Mouse (Mus musculus) midbrain, embryonic 10.5 days (tissue): ENCODE measurements at regions not wholly inside any gene's neighbourhood (a gene's known extent, or its start where the extent isn't known, plus 50 kb on each side); places are given as distances from the start of the nearest gene placed in this dataset.

Experiments
- DNase-seq: peaks from one replicate; pipeline ENCODE4 v3.0.0-alpha.2; 2017; ENCODE audit warnings: low spot score
- H3K27ac ChIP-seq: fragments of 300-500 bp; sonication (generic); replicated peaks from 2 replicates; pipeline ENCODE4 v1.5.1; 2016; ENCODE audit warnings: mild to moderate bottlenecking
- H3K27me3 ChIP-seq: fragments of 300-500 bp; sonication (generic); 2 replicates; pipeline ENCODE4 v1.6.1; 2016; ENCODE audit warnings: low read depth, mild to moderate bottlenecking; ENCODE audit not compliant: poor library complexity, severe bottlenecking
- H3K36me3 ChIP-seq: fragments of 300-500 bp; sonication (generic); 2 replicates; pipeline ENCODE4 v1.6.1; 2016; ENCODE audit warnings: mild to moderate bottlenecking, moderate library complexity
- H3K4me1 ChIP-seq: fragments of 300-500 bp; sonication (generic); 2 replicates; pipeline ENCODE4 v1.6.1; 2016
- H3K4me3 ChIP-seq: fragments of 300-500 bp; sonication (generic); 2 replicates; pipeline ENCODE4 v1.5.1; 2016; ENCODE audit warnings: mild to moderate bottlenecking, moderate library complexity
- H3K9me3 ChIP-seq: fragments of 300-500 bp; sonication (generic); replicated peaks from 2 replicates; pipeline ENCODE4 v1.6.1; 2016; ENCODE audit warnings: mild to moderate bottlenecking
- WGBS: fragments of 180-500 bp; shearing (Covaris S2); methylation state at CpG from one replicate; pipeline ENCODE4 v1.1.7; 2016; 5-methylcytosine and 5-hydroxymethylcytosine counted together

GRCm38 (mm10) chr12:28380203-28380602 is 172.0 kb downstream of the Dcdc2c start:
- no peak overlapping the region for H3K4me3 ChIP-seq
- peaks cover 12% of the 10 kb centered on the region; the same call in 1 of the 2 replicates for H3K27me3 ChIP-seq
- peaks cover 27% of the 10 kb centered on the region for H3K4me1 ChIP-seq
- no peaks in the 10 kb centered on the region for H3K9me3 ChIP-seq
- WGBS, result 54% methylated on average over 3 of the region's 3 CpGs
- 0 out of 2 replicates have a peak overlapping the region, but pooled peaks have one; percentile 13 for H3K27ac ChIP-seq
- peak; percentile 26 for DNase-seq
- no peaks in the 10 kb centered on the region for H3K36me3 ChIP-seq

GRCm38 (mm10) chr12:28377968-28378367 is 174.2 kb downstream of the Dcdc2c start:
- Histone ChIP-seq H3K27ac (no peak overlapping the region), H3K27me3 (no peaks in the 10 kb centered on the region), H3K36me3 (no peaks in the 10 kb centered on the region), H3K9me3 (no peaks in the 10 kb centered on the region), H3K4me3 (no peak overlapping the region), H3K4me1 (peaks cover 27% of the 10 kb centered on the region)
- 98% methylated on average over 3 of the region's 3 CpGs for WGBS
- no peak for DNase-seq

DNA sequence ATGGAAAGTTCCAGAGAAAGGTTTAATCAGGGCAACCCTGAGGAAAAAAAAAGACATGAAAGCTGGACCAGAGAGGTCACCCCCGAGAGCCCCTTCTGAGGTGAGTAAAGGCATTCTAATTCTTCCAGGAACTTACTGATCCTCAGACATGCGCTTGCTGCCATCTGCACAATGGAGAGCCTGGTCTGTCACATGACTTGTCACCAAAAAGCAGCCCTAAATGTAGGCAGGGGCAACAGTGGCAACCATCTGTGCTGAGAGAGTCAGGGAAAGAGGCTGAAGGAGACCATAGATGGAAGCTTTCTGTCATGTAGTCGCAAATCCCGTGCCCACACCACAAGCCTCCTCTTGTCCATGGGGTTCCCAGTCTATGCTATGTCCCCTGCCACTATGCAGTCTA is 174.8 kb downstream of the Dcdc2c start:
- Histone ChIP-seq H3K9me3 (no peaks in the 10 kb centered on the region), H3K4me1 (peaks cover 27% of the 10 kb centered on the region), H3K27me3 (no peaks in the 10 kb centered on the region), H3K27ac (peak overlapping the region; percentile 7; the same call in 1 of the 2 replicates), H3K4me3 (no peak overlapping the region), H3K36me3 (no peaks in the 10 kb centered on the region)
- WGBS, result 77% methylated on average over 4 of the region's 4 CpGs
- no peak for DNase-seq

GRCm38 (mm10) chr12:28376770-28377169 is 175.4 kb downstream of the Dcdc2c start:
- no peak overlapping the region for H3K27ac ChIP-seq
- no peaks in the 10 kb centered on the region for H3K27me3 ChIP-seq
- no peaks in the 10 kb centered on the region for H3K9me3 ChIP-seq
- DNase-seq, result no peak
- H3K36me3 ChIP-seq, result no peaks in the 10 kb centered on the region
- H3K4me3 ChIP-seq, result no peak overlapping the region
- peaks cover 27% of the 10 kb centered on the region for H3K4me1 ChIP-seq
- WGBS, result 64% methylated on average over 4 of the region's 4 CpGs

DNA sequence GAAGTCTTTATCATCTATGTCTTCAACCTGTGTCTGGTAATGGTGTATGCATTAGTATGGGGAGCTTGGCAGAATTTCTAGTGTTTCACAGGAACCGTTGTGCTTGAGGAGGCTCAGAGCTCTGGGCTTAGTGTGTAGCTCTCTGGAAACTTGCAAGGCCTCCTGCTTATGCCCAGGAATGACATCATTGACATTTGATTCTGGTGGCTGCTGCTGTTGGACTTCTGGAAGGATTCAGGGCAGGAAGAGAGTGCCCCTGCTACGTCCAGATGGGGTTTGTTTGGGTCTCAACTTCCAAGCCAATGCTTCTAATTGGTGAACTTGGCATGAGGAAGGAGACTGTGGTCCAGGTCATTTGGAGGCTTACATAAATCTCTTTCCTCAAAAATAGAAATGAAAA is 186.9 kb downstream of the Dcdc2c start:
- no peak for DNase-seq
- Histone ChIP-seq H3K4me1 (no peaks in the 10 kb centered on the region), H3K27ac (no peak overlapping the region), H3K4me3 (no peak overlapping the region), H3K36me3 (no peaks in the 10 kb centered on the region), H3K9me3 (no peaks in the 10 kb centered on the region), H3K27me3 (no peaks in the 10 kb centered on the region)
- 79% methylated on average over 2 of the region's 2 CpGs for WGBS

GRCm38 (mm10) chr12:28358737-28359333 is 193.4 kb downstream of the Dcdc2c start:
- no peaks in the 10 kb centered on the region for H3K36me3 ChIP-seq
- peak overlapping the region; percentile 61 for H3K27ac ChIP-seq
- H3K9me3 ChIP-seq, result no peaks in the 10 kb centered on the region
- DNase-seq, result peak; percentile 61
- H3K4me1 ChIP-seq, result peaks cover 27% of the 10 kb centered on the region
- no peak overlapping the region for H3K4me3 ChIP-seq
- H3K27me3 ChIP-seq, result no peaks in the 10 kb centered on the region
- 12% methylated on average over 7 of the region's 7 CpGs for WGBS

- Histone ChIP-seq H3K27me3 (no peaks in the 10 kb centered on the region), H3K4me3 (no peak overlapping the region), H3K4me1 (peaks cover 35% of the 10 kb centered on the region), H3K36me3 (no peaks in the 10 kb centered on the region), H3K9me3 (no peaks in the 10 kb centered on the region), H3K27ac (no peak overlapping the region; the same call in 1 of the 2 replicates)
- DNase-seq, result no peak
- 83% methylated on average over 10 of the region's 10 CpGs for WGBS
Observed at GRCm38 (mm10) chr12:28357764-28358163, 194.4 kb downstream of the Dcdc2c start.

DNA sequence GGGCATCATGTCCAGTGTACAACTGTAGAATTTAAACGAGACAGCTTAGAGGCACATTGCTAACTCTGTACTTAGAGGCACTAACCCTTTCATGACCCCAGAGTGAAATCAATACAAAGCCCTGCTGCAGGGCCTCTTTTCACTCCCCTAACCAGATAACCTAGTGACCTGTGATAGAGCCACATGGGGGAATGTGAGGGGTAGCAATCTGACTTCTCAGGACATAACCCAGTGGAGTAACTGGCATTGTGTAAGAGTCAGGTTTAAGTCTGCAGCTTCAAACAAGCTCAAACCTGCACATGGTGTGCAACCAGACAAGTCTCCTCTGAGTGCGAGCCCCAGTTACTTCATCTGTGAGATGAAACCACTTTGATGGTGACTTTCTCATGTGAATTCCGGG is 199.1 kb downstream of the Dcdc2c start:
- H3K9me3 ChIP-seq, result no peaks in the 10 kb centered on the region
- no peaks in the 10 kb centered on the region for H3K27me3 ChIP-seq
- peaks cover 21% of the 10 kb centered on the region for H3K4me1 ChIP-seq
- no peaks in the 10 kb centered on the region for H3K36me3 ChIP-seq
- WGBS, result 57% methylated on average over 3 of the region's 3 CpGs
- H3K27ac ChIP-seq, result peak overlapping the region; percentile 52; the same call in 1 of the 2 replicates
- no peak overlapping the region for H3K4me3 ChIP-seq
- DNase-seq, result no peak

GRCm38 (mm10) chr12:28352571-28352970 is 199.6 kb downstream of the Dcdc2c start:
- no peaks in the 10 kb centered on the region for H3K36me3 ChIP-seq
- H3K4me3 ChIP-seq, result no peak overlapping the region
- H3K9me3 ChIP-seq, result no peaks in the 10 kb centered on the region
- no peaks in the 10 kb centered on the region for H3K27me3 ChIP-seq
- 0 out of 2 replicates have a peak overlapping the region, but pooled peaks have one; percentile 52 for H3K27ac ChIP-seq
- WGBS, result 87% methylated on average over 3 of the region's 3 CpGs
- no peak for DNase-seq
- H3K4me1 ChIP-seq, result peaks cover 15% of the 10 kb centered on the region

DNA sequence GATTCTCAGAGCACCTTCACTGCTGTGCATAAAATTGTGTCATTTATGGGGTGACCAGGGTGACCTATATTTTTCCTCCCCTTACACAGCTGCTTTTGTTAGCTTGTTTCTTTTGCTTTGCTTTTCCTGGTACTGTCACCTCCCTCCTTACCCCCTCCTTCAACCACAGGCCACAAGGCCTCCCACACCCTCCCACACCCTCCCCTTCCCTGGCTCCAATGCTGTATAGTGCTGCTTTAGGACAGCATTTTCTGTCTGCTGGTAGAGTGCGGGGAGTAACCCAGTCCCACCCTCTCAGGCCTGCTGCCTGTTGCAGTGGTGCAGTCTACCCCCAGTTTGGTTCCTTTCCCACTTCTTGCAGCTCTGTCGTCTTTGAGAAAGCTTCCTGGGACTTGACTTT is 209.5 kb downstream of the Dcdc2c start:
- H3K27ac ChIP-seq, result no peak overlapping the region
- no peaks in the 10 kb centered on the region for H3K9me3 ChIP-seq
- WGBS, result 88% methylated on average over 2 of the region's 2 CpGs
- no peak for DNase-seq
- H3K4me3 ChIP-seq, result no peak overlapping the region
- H3K27me3 ChIP-seq, result no peaks in the 10 kb centered on the region
- H3K36me3 ChIP-seq, result no peaks in the 10 kb centered on the region
- no peaks in the 10 kb centered on the region for H3K4me1 ChIP-seq

DNA sequence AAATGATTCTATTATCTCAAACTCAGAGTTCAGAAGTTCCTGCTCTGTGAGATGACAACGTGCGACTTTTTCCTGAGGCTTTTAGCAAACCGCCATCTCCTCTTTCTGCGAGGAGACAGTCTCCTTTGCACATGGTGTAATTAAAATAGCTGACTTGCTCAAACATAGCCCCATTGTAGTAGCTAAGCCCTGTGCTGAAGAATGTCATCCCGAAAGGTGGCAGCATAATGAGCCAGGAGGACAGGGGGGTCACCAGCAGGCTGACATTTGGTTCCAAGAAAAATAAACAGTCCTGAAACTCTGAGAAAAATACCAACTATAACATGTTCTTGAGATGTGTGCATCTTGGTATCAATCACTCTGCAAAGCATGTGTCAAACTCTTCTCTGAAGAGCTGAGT is 219.6 kb downstream of the Dcdc2c start:
- Histone ChIP-seq H3K27ac (peak overlapping the region; percentile 10; the same call in 1 of the 2 replicates), H3K9me3 (0 out of 2 replicates have a peak, but pooled peaks cover 3% of the 10 kb centered on the region), H3K4me3 (no peak overlapping the region), H3K27me3 (no peaks in the 10 kb centered on the region), H3K4me1 (peaks cover 22% of the 10 kb centered on the region), H3K36me3 (no peaks in the 10 kb centered on the region)
- 31% methylated on average over 5 of the region's 5 CpGs for WGBS
- no peak for DNase-seq

- peak overlapping the region; percentile 10 for H3K27ac ChIP-seq
- no peaks in the 10 kb centered on the region for H3K36me3 ChIP-seq
- peaks cover 22% of the 10 kb centered on the region for H3K4me1 ChIP-seq
- WGBS, result 81% methylated on average over 2 of the region's 2 CpGs
- no peak overlapping the region for H3K4me3 ChIP-seq
- 0 out of 2 replicates have a peak, but pooled peaks cover 3% of the 10 kb centered on the region for H3K9me3 ChIP-seq
- DNase-seq, result no peak
- H3K27me3 ChIP-seq, result no peaks in the 10 kb centered on the region
Observed at GRCm38 (mm10) chr12:28331843-28332242, 220.4 kb downstream of the Dcdc2c start.

DNA sequence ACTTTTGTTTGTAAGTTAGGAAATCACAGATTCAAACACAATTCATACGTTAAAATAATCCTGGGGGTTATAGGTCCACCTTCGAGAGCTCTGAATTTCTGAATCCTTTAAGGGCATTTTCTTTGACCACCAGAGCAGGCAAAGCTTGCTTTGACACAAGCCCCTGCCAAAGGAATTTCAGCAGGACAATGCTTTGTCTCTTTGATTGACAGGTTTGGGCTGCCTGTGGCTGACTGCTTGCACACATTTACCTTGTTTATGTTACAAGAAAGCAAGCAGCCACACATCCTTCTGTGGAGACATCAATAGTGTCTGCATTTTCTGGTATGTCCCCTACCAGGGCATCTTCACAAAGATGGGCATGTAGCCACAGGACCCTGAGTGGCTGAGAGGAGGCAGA is 228.5 kb downstream of the Dcdc2c start:
- no peaks in the 10 kb centered on the region for H3K27me3 ChIP-seq
- 13% methylated on average over 2 of the region's 2 CpGs for WGBS
- peaks cover 15% of the 10 kb centered on the region for H3K4me1 ChIP-seq
- no peaks in the 10 kb centered on the region for H3K9me3 ChIP-seq
- no peaks in the 10 kb centered on the region for H3K36me3 ChIP-seq
- peak overlapping the region; percentile 77 for H3K27ac ChIP-seq
- DNase-seq, result peak; percentile 27
- no peak overlapping the region for H3K4me3 ChIP-seq
